Mouse (Mus musculus) adrenal gland, postnatal 14 days (tissue): ENCODE results near the gene Gimap8. TPM values are rescaled to one million over a fixed set of nuclear protein-coding genes. Genes with fewer than 3 reads are reported as not detected.
"Not testable (repeated sequence)": the region's sequence is repeated elsewhere in the genome, so short reads cannot be mapped to it uniquely, and the experiment has no call there.

ENCODE experiments used
- DNase-seq: peaks from one replicate; pipeline ENCODE4 v3.0.0; 2021; ENCODE audit warnings: mixed read lengths
- total RNA-seq: library from RNA; stranded (reverse); gene quantifications from 2 replicates; pipeline ENCODE4 v1.2.3, GENCODE M21; 2021

The Gimap8 gene
- total RNA-seq, 1 experiment from 2014 or later, result 12.1 TPM

DNA sequence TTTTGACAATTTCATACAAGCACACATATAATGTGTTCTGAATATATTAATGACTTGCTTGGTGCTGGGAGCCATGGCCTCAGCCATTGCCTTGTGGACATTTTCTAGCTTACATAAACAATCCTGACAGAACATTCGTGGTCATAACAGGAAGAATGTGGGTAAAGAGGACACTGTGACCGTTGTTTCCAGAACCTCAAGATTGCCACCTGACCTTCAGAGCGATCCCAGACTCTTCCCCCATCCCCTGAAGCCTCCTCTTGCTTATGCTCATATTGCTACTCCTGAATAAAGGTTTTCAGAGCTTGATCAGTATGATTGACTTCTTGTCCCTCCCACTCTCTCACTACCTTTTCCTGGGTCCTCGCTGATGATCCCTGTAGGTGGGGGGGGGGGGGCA is 31.4 kb downstream of the Gimap8 start:
- DNase-seq, result no peak

DNA sequence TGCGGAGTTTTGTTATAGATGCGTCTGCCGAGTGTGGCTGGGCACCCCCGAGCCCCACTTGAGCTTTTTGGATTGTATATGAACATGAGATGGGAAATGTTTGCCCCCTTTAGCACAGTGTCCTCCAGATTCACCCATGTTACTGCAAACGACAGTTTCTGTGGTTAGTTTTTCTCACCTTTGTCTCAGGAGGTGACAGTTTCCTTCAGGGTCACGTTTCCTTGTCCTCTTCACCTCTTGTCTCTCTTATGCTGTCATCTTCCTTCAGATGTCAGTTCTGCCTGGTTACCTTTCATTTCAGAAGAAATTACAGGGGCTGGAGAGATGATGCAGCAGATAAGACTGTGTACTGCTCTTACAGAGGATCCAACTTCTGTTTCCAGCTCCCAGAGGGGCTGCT is 32.7 kb downstream of the Gimap8 start:
- DNase-seq, result no peak

DNA sequence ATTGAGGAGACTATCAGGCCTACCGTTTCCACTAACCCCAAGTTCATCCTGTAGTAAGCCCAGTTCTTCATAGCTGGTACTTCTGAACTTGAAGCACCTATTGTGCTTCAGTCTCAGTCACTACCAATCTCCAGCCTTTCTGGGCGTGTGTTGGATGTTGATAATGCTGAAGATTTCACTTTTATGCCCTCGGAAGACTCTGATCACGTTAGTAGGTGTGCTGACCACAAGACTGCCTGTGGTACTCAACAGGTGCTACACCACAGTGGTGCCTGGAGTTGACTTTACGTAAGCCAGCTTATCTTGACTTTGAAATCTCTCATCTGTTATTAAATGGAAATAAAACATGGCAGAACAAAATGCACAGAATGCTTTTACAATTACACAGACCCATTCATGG is 33.4 kb downstream of the Gimap8 start:
- DNase-seq, result no peak

DNA sequence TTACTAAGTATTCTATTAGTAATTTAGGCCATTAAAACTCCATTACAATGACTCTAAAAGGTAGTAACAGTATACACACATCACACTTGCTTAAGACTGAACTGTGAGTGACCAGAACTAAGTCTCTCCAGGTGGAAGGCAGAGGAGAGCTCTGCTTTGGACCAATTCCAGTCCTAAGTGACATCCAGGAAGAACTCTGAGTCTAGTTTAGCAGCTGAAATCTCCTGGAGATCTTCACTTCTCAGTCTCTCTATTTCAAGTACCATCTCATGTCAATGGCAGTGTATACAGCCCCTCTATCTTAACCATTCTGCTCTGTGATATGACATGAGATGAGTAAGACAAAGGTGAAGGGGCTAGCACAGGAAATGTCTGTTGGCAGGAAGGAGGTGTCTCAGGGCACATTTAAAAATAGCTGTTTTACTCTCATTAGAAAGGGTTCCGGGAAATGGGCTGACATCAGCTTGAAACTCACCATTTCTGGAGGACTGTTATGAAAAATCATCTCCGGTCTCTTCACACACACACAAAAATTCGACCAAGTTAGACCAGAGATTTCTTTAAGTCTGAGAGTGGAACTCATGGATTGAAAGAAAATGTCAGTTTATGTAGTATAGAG is 34.5 kb downstream of the Gimap8 start:
- DNase-seq, result no peak

DNA sequence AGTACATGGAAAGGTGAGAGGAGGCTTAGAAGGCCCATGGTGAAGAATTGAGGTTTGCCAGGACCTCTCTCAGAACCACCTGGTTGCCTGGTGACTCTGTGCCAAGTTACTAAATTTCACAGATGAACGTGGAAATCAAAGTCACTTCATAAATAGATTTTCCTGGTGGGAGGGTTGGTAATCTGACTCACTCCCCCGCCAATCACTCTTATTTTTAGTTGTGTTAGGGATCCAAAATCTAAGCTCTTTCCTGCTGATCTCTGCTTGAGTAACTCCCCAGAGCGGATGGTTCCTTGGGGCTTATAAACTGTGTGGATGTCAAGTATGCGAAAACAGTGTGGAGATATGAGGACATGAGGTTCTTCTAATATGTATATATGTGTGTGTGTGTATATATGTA is 35.2 kb downstream of the Gimap8 start:
- DNase-seq, result no peak

DNA sequence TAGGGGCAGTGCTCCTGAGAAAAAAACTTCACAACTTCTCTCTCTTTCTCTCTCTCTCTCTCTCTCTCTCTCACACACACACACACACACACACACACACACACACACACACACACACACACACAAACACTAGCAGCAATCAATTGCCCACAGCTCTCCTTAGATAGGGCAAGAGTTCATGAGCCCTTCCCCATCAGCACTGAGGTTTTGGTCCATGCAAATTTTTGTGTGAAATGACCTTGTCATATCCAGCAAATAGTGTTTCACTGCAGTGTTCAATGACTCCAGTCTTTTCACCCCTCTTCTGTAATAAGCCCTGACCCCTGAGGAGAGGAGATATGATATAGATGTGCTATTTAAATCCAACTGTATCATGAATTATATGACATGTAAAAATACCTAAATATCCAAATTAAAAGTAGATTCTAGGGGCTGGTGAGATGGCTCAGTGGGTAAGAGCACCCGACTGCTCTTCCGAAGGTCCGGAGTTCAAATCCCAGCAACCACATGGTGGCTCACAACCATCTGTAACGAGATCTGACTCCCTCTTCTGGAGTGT is 36.3 kb downstream of the Gimap8 start:
- not testable (repeated sequence) for DNase-seq

DNA sequence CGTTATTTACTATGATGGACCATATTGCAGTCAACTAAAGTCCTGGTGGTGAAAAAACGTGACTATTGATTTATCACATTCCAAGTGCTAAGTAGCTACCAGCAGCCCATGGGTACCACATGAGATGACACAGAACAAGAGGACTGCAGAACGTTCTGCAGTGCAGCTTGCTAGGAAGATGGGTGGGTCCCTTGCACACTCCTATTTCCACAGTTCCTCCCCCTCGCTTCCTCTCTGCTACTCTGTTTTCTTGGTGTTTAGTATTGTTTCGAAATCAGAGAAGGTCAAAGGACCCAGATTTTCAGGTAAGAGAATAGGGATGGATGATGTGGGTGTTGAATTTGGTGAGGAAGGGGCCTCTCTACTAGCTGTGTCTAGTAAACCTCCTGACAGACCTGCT is 37.3 kb downstream of the Gimap8 start, which contains the start of gene Gimap4:
TSS of gene Gimap4 (plus strand) at position 231 of the 400 bp plus-strand sequence.
- no peak for DNase-seq

DNA sequence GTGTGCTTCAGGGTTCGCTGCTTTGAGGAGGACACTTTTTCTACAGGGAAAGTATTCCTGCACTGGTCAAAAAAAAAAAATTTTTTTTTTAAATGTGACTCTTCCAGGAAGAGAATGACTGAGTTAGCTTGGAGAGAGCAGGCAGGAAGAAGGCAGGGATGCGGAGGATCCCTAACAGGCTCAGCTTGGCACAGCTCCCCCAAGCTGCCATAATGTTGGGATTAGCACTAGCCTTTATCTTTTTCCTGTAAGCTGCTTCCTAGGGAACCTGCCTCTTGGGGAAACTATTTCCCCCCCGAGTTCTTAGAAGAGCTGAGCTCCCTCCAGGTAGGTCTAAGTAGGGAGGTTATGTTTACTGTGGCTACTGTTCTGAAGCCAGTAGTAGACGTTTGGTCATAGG is 37.8 kb downstream of the Gimap8 start:
- no peak for DNase-seq

DNA sequence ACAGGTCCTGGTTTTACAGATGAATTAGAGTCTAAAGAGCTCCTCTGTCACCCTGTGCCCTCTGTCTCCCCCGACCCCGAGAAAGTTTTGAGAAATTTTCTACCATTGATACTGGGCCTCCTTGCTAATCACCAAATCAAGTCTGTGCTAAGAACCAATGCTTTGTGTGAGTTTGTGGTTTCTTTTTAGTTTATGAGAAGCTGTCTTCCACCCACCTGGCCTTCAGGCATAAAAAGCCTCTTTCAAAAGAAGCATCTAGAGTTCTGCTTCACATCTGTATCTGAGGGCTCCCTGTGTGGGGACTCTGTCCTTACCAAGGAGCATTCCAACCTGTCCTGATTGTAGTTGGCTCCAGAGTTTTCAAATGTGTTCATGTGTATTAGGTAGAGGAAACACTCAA is 38.2 kb downstream of the Gimap8 start:
- DNase-seq, result no peak

DNA sequence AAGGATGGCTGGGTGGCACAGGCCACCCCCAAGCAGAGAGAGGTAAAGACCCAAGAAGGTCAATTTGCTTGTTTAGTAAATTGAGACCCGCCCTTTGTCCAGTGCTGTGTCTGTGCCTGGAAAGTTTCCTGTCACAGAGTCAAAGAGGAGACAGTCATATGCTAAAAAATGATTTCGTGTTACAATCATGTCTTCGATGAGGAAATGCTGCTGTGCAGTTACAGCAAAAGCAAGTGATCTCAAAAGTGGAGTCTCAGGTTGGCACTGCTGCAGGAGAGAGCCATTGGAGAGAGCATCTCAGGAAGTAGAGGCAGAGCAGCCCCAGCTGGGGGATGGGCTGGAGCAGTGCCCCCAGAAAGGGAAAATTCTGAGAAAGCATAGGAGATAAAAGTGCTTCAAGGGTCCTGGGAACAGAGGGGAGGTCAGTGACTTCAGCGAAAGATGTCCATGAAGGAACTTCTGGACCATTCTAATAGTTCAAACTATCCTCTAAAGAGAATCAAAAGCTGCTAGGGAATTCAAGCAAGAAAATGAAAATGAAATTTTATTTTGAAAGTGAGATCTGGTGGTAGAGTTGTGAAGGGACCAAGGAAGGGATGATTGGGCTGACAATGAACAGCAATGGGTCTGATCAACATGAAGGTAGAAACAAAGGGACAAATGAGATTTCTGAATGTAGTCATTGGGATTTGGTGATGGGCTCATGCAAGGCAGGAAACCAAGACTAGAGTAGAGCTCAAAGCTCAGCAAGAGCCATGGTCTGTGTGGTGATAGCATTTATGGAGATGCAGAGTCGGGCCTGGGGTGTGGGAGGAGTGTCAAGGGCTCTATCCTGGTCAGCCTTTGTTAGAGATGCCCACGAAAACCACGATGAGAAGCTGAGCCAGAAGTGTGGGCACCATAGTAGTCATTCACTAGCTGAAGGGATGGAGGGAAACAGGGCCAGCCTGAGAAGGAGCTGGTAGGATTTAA is 38.9 kb downstream of the Gimap8 start:
- DNase-seq, result no peak

DNA sequence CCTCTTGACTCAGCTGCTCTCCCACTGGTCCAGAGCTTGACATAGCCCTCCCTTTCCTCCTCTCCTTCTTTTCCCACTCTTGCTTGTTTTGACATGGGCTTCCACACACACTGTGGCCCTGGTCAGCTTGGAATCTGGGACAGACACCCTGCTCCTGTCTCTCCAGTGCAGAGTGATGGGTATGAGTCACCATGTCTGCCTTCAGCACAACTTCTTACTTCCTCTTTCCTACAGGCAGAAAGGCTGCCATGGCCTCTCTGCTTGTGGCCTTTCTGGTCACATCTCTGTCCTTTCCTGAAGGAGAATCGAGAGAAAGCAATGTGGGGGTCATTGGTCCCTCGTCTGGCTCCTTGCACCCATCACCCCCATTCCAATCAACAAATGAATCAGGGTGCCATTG is 40.0 kb downstream of the Gimap8 start:
- no peak for DNase-seq

DNA sequence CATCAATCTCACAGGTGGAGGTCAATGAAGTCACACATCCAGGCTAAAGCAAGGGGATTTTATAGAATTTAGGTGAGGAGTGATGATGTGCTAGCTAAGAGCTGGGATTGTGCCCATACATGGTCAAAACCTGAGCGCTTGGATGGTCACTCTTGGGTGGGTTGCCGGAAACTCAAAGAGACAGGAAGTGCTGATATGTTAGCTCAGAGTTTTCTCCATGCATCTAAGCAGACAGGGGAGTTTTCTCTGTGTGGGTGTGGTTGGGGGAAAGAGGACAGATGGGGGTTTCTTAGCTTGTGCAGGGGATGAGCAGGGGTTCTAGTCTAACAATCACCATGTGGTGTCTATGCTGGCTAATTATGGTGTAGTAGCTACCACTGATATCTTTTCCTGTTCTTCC is 42.3 kb downstream of the Gimap8 start:
- DNase-seq, result no peak

DNA sequence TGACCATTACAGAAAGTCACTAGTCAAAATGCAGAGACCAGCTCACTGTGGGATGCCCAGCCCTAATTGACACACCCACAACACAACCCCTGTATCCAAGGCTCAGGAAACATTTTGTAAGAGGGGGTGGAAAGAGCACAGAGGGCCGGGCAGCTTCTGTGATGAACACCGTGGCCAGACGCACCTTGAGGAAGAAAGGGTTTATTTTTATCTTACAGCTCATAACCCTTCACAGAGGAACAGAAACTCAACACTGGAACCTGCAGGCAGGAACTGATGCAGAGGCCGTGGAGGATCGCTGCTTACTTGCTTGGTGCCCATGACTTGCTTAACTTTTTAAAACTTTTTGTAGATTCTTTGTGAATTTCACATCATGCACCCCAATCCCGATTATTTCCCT is 45.9 kb downstream of the Gimap8 start:
- DNase-seq, result no peak

DNA sequence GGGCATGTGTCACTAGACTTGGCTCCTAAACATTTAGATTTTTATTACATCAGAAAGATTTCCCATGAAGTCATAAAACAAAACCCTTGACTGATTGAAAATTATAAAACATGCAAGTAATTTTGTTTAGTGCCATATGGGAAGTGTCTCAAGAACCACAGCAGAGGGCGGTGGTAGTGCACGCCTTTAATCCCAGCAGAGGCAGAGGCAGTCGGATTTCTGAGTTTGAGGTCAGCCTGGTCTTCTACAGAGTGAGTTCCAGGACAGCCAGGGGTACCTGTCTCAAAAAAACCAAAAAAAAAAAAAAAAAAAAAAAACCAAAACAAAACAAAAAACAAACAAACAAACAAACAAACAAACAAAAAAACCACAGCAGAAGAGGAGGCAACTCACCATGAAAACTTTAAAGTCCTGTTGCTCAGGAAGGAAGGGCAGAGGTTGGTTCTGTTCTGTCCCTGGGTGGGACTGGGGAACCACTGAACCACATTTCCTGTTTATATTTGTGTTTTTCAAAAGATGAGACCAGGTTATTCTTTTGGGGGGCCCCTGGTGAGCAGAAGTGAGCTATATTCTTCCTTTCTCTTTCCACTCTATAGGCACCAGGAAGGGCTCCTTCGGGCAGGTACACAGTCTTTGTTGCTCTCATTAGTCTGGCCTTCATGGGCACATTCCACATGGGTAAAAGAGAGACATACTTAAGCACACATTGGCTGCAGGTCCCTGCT is 50.0 kb downstream of the Gimap8 start:
- no peak for DNase-seq

DNA sequence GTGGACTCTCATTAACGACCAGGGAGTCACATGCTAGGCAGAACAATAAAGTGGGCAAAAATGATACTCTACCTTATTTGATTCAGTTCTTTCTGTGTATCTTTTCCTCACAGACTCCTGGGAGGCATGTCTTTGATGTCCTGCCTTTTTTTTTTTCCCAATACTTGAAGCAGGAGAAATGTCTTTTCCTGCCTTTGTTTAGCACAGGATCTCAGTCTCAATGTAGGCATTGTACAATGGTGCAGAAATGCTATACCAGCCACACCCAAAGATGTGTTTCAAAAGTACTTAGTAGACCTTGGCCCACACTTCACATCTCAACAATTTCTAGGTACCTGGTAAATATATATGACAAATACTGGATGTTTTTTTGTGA is 50.5 kb downstream of the Gimap8 start:
- no peak for DNase-seq

DNA sequence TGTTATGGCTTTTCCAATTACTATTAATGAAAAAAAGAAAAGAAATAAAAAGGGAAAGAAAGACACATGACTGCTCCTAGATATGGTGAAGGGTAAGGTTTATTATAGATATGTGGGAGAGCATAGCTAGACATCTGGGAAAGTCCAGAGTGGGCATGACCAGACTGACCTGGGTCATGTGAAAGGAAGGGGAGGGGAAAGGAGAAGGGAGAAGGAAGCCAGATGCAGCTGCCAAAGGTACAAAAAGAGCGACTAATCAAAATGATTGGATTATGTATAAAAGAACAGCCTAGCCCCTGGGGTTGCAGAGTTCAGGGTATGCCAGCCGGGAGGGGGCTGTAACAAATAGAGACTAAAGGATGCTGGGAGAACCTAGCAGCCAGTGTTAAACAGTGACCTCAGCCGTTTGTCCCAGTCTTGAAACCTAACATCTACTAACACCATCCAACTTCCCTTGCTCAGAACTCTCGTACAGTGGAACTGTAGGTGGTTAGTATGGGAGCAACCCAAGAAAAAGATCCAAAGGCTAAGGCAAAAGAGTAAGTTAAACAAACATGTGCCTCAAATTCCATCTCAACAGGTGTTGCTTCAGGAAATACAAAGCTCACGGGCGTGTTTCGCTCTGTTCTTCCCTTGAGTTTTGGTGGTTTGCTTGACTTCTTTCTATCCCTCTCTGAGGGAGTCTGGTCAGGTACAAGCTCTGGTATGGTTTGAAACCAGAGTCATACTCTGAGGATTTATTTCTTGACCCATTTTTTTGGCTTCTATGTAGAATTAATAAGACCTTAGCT is 51.2 kb downstream of the Gimap8 start:
- DNase-seq, result no peak

DNA sequence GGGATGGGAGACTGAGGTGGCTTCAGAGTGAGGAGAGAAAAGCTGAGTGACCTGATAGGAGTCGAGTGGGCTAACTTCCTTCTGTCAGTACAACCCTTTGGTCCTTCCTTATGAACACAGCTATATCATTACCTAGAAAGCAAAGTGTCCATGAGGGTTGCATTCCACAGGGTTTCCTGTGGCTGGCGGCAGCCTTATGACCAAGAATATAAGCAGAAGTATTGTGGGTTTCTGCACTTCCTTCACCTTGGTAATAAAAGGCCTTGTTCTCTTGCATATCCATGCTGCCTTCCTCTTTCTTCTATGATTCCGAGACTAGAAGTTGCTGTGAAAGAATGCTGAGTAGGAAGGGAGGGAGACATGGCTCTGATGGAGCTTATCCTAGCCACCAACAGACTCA is 51.9 kb downstream of the Gimap8 start:
- no peak for DNase-seq

DNA sequence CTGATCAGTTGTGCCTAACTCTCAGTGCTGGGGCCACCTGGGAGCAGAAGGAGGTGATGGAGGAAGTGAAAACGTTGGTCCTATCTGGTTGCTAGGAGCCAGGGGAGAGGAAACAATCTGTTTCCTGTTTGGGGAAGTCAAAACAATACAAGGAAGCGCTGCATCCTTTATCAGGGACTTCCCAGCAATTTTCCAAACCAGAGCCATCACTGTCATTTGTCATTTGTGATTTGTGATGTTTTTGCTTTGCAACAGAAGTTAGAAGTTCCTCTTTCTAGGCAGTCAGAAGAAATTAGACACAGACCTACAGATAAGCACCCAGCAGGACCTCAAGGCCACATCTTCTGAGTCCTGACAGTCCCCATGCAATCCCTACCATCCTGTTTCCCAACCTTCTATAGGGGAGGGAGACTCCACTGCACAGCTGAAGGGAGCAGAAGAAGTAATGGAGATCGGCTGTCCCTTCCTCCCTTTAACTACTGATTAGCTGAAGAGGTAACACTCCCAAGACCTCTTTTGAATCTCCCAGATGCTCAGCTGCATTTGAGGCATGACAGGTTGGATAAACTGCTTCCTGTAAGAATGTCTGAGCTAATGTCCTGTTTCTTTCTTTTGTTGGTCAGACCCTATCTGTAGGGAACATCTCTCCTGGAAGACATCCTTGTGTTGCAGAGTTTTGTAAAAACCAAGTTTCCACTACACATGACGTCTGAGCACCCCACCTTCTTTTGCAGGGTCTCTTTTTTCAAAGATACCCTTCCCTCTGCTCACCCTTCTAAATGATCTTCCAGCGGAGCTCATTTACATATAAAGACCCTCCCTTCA is 53.4 kb downstream of the Gimap8 start:
- peak; percentile 39 for DNase-seq

DNA sequence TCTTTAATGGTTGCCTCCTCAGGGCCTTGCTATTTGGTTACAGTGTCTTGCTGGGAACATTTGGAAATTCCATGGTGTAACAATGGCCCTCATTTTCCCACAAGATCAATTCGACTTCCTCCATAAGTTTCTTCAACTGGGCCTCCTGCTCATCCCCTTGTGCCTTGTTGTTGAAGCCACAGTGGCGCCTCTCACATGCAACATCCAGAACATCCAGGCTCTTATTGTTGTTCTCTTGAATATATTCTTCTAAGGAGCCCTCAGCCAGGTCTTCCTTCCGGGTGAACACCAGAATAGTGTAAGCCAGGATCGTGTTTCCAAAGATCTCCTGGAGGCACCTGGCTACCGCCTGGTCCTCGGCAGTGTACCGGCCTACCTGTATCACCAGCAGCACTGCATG is 55.1 kb downstream of the Gimap8 start:
- DNase-seq, result no peak

DNA sequence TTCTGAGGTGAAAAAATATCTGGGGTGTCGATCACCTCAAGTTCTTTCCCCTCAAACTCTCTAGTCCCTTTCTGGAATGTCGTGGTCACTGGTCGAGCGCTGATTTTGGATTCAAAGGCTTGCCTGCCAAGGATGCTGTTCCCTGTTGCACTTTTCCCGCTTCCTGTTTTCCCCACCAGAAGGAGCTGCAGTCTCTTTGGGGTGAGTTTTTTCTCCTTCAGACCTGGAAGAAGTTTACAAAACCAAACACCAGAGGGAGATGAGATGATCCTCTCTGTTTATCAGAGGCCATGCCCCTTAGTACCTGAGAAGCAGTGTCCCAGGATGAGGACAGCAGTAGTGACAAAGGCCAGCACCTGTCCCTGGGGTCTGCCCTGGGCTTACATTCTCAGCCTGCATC is 55.6 kb downstream of the Gimap8 start:
- DNase-seq, result no peak

DNA sequence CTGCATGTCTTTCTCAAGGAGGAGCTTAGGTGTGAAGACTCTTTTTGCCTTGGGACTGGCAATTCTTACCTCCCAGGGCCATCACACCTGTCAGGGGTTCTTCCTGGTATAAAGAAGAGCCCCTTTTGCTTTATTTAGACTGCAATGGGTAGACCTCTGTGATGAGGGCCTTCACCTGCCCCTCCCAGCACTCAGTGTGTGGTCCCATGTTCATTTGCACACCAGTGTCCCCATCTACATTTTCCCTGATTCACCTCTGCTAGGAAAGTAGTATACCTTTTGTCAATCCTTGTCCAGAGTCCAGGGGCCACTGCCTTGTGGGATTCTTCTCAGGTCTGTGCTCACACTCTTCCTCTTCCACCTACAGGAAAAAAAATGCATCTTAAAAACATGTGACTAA is 57.1 kb downstream of the Gimap8 start:
- DNase-seq, result no peak
